Mouse (Mus musculus): Measurements from ENCODE around the gene Ttl.

DNA sequence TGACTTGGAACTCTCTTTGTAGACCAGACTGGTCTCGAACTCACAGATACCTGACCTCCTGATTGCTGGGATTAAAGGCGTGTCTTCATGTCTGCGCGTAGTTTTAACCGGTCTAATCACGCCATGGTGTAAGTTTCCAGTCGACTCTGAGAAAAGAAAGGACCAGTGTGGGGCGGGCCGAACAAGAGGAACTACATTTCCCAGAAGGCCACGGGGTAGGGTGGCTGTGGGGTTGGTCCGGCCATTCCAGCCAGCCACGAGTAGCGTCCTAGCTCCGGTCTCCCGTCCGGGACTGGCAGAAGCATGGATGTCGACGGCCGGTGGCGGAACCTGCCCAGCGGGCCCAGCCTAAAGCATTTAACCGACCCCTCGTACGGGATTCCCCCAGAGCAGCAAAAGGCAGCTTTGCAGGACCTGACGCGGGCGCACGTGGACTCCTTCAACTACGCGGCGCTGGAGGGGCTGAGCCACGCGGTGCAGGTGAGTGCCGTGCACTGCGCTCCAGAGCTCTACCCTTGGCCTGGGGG is 35.1 kb downstream of the Ttl start, which contains the start of gene Polr1b:
- no peak for TF ChIP-seq CTCF (IDR thresholded peaks at IDR 0.05; ENCODE audit: extremely low read depth, insufficient read depth, insufficient read length, insufficient replicate concordance)
- peak; percentile 9; the same call in 1 of the 2 replicates for TF ChIP-seq POLR2A (IDR thresholded peaks at IDR 0.05; ENCODE audit: low read depth, low read length)

Measured in spleen, adult 2 months (tissue).